Mouse (Mus musculus) regulatory T cell (primary cell): ENCODE data around the gene C1qtnf12.

Source experiments
- in situ Hi-C: fragments of 300-600 bp; cut with MboI, MseI; formaldehyde crosslinking; loops from one replicate; pipeline ENCODE4 v1.15.1; 2025; ENCODE audit warnings: high pct_unique_total_duplicates

Gene C1qtnf12

DNA sequence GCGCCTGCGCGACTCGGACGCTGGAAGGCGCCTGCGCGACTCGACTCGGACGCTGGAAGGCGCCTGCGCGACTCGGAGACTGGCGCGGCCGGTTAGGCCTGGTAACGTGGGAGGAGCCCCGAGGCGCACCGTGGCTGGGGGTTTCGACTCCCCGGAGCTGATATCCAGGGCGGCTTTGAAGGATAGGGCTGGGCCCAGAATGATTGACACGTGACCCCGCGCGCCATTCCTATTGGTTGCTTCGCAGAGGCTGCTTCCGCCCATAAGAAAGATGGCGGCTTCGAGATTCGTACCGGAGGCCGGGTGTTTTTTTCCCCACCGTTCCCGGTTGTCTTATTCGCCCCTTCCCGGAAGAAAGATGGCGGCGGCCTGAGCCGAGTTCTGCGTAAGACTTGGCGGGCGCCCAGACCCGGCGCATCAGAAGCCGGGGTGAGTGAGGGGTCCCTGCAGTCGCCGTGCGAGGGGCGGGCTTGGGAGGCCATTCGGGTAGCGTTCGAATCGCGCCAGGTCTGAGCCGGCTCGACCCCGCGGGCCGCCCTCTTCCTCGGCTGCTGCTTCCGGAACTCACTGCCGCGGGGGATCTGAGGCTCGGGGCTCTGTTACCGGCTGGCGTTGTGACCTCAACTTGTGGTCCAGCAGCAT is 30.9 kb downstream of the C1qtnf12 start:
- in situ Hi-C loops, result no loop called here

DNA sequence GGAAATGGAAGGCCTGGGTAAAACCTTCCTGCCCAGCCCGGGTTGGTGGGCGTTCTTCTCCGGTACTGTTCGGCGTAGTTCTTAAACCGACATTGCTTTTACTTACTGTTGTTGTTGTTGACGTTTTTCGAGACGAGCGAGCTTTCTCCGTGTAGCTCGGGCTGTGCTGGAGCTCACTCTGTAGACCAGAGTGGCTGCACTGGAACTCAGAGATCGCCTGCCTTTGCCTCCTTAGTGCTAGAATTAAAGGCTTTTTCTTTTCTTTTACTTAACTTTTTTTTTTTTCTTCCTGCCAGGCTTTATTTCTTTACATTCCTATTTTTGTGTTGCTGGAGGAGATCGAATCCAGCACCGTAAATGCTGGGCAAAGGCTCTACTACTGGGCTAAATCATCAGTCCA is 31.5 kb downstream of the C1qtnf12 start:
- in situ Hi-C loops, result no loop called here

DNA sequence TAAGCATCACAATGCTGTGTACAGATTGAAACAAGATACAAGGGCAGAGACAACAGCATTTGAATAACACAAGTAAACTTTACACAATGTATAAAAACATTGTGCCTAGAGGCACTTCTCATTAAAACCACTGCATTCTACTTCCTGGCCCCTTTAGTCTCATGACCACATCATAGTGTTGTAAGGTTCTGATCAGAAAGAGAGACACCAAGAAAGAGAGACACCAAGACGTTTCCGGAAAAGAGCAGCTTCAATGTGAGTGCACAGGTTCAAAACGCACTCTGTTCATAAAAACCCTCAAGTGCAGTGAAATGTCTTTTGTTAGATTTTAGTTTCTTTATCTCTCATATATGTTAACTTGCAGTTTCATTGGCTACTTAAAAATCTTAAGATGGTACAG is 42.0 kb downstream of the C1qtnf12 start:
- in situ Hi-C loops, result no loop called here

DNA sequence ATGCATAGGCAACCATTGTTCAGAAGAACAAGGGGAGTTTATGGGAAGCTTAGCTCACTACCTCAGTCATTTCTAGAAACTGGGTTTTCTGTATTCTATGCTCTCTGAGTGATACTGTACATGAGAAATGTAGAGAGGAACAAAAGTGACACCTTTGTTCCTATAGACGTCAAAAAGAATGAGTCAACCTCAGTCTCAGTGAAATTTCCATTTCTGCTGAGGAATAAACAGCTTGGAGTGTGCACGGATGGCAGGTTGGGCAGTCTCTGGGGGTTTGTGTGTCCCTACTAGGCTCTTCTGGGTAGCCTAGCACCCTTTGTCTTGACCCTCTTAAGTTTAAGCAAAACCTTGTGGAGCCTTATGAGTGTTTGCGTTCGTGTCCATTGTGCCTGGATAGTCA is 46.3 kb downstream of the C1qtnf12 start:
- in situ Hi-C loops, result no loop called here

DNA sequence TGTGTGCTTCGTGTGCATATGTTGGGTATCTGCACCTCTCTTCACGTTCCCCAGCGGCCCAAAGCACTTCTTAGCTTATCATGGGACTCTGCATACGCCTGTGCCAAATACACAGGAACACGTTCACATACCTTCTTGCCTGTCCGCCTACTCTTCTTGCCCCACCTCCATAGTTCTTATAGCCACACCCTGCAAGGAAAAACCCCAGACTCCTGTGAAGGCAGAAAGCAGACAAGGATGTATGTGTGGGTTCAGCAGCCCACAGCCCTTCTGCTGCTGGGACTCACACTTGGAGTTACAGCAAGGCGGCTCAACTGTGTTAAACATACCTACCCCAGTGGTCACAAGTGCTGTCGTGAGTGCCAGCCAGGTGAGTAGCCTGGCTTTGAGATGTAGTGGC is 51.5 kb downstream of the C1qtnf12 start, which contains the start of gene Tnfrsf4:
Tnfrsf4 (plus strand) TSS at position 207 of the 400 bp plus-strand sequence.
- in situ Hi-C loops, result no loop called here

DNA sequence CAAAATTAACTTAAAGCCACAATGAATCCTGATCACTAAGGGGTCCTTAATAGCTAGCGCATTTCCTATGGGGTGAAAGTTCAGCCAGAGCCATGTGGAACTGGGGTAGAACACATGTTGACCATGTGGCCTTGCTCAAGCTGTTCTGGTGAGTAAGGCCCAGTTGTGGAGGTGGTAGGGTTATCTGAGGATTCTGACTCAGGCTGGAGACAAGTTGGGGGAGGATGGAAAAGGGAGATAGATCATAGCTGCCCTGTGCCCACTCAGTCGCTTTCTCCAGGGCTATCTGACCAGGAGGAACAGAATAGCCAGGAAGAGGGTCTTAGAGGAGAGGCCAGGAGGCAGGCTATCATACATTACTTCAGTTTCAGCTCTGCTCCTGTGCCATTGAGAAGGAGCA is 52.3 kb downstream of the C1qtnf12 start:
- in situ Hi-C loops, result no loop called here
